Mouse (Mus musculus) embryo, embryonic 10 days (tissue): ENCODE data around the gene Actr5.
A peak's percentile ranks its signal among the peaks of the same experiment; 100 is the strongest.

ENCODE experiments used
- DNase-seq: peaks from one replicate; pipeline ENCODE4 v3.0.0-alpha.2; 2015; ENCODE audit warnings: low spot score

Actr5 gene

DNA sequence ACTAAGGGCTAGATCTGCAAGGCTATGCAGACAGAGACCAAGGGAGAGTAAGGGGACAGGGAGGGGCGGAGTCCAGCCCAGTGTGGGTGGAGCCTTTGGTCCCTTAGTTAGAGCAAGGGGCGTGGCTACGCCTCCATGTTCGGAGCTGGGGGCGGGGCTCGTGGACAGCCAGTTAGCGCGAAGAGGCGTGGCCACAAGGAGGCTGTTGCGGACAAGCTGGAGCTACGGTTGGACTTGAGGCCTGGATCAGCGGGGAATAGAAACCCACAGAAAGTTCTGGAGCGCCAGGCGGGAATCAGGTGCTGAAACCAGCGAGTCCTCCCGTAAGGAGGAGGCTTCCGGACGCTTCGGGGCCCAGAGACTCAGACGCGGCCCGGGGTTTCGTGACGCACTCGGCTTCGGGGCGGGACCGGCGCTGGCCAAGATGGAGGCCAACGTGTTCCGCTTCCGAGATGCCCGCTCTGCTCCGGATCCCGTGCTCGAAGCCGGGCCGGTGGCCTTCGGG lies at the start of gene Actr5:
Actr5 (plus strand) TSS at position 171 of the 505 bp plus-strand sequence.
- peak; percentile 100 for DNase-seq

DNA sequence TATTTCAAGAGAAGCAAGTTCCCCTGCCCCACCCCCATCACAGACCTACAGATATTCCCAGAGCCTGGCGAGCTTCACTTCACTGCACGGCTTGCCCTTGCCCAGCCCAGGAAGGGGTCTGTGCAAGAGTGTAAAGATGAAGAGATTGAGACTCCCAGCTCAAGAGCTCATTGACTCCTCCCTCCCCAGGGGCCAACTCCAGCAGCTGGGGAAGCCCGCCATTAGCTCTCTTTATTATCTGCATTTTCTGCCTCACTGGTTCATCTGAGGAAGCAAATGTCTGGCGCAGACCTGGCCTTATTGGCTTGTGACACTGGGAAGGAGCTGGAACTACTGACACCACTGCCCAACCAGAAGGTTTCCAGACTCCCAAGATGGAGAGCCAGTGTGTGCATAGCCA lies 44.7 kb upstream of the Actr5 start:
- DNase-seq, result no peak

DNA sequence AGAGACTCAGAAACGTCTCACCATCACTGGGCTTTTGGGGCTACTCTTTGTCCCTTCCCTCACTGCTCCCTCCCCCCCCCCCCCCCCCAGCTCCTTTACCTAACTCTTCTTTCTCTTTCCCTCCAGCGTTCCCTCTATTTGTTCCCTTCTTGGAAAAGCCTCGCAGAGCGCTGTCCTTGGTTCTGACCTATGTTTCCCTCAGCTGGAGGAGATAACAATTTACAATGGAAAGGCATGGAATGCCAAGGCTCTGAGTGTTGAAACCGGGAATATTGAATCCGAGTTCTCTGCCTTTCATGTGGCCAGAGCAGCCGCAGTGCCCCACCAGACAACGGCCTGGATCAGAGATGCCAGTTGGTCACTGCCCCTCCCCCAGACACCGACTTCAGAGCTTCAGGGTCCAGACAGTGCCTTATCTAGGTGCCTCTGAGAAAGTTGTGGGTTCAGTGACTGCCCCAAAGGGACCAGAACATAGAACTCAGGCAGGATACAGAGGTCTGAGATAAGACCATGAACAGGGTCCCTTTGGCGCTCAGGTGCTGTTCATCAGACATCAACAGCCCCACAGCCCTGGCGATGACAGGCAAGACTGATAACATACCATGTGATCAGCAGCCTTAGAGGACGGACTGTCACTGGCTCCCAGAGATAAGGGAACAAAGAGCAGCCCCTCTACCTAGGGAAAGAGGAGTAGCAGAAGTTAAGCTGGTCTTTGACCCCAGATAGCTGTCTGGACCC lies 39.9 kb upstream of the Actr5 start:
- peak; percentile 83 for DNase-seq

- DNase-seq, result no peak
These were observed 36.0 kb upstream of the Actr5 start for GRCm38 (mm10) chr2:158588524-158589271.

DNA sequence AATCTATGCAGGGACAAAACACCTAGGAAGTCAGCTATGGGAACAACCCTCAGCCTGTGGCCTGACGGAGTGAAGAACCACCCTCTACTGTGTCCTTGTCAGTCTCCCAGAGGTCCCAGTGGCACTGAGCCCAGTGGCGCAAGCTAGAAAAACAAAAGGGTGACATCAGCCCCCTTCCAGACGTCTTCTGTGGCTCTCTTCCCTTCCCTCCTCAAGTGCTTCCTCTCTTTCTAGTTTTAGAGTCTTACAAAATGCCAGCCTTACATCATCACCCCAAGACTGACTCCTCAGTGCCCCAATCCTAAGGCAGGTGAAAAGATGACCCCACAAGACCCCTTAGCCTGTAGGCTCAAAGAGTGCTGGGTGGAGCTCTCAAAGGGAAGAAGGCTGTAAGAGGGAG lies 34.2 kb upstream of the Actr5 start:
- DNase-seq, result no peak

- DNase-seq, result peak; percentile 58
These were observed 33.4 kb upstream of the Actr5 start for GRCm38 (mm10) chr2:158591286-158591685.

- no peak for DNase-seq
These were observed 31.3 kb upstream of the Actr5 start for GRCm38 (mm10) chr2:158593371-158593770.

GRCm38 (mm10) chr2:158595103-158595502 lies 29.6 kb upstream of the Actr5 start:
- DNase-seq, result peak; percentile 92

GRCm38 (mm10) chr2:158595577-158595976 lies 29.1 kb upstream of the Actr5 start:
- no peak for DNase-seq

DNA sequence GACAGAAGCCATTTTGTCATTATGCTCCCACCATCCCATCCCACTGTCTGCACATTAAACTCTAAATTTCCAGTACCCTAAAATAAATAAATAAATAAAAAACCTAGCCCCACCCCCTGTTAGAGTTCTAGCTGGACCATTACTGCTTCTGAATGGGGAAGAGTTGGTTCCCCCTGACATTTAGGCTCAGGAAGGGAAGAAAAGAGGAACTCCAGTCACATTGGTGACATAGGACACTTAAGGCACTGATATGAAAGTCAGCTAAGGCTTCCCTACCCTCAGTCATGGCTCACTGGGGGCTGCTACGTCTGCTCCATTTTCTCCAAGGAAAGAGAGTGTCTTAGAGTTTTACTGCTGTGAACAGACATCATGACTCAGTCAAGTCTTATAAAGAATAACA lies 27.9 kb upstream of the Actr5 start:
- no peak for DNase-seq

- no peak for DNase-seq
These were observed 24.2 kb upstream of the Actr5 start for GRCm38 (mm10) chr2:158600517-158600916.

- no peak for DNase-seq
These were observed 23.4 kb upstream of the Actr5 start for GRCm38 (mm10) chr2:158601326-158601725.

- DNase-seq, result peak; percentile 44
These were observed 22.0 kb upstream of the Actr5 start for GRCm38 (mm10) chr2:158602663-158603062.

DNA sequence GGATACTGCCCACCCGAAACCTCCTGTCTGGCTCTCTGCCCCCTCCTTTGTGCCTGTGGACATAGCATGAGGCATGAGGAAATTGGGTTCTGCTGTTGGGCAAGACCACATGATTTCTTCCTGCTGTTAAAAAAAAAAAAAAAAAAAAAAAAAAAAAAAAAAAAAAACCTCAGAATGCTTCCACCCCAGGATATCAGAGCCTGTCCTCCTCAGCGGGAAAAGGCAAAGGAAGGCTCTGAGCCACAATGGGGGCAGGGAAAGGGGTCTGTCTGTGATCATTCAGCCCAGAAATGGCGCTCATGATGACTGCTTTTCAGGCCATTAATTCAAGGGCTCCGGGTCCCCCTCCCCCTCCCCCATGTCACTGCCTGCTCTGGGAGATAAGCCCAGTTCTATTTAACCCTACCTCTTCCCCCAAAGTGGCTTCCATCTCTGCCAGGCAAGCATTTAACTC lies 18.1 kb upstream of the Actr5 start:
- DNase-seq, result peak; percentile 34

GRCm38 (mm10) chr2:158609681-158610080 lies 15.0 kb upstream of the Actr5 start:
- peak; percentile 53 for DNase-seq

GRCm38 (mm10) chr2:158610488-158611325 lies 14.0 kb upstream of the Actr5 start, which contains the start of gene Slc32a1:
Gene Slc32a1 (plus strand): TSS chr2:158610767.
- DNase-seq, result no peak

GRCm38 (mm10) chr2:158611326-158611719 lies 13.4 kb upstream of the Actr5 start:
- peak; percentile 49 for DNase-seq

GRCm38 (mm10) chr2:158611726-158612670 lies 12.7 kb upstream of the Actr5 start:
- no peak for DNase-seq

- no peak for DNase-seq
These were observed 11.9 kb upstream of the Actr5 start for GRCm38 (mm10) chr2:158612671-158613250.
